Mouse (Mus musculus) cortical plate, adult 2 months (tissue): Measurements from ENCODE around the gene Psmc2.

Experiments
- CTCF ChIP-seq: fragments of 200-500 bp; IDR thresholded peaks from 2 replicates; pipeline ENCODE4 v1.5.1; 2011; ENCODE audit warnings: mild to moderate bottlenecking, control low read depth, low read length; ENCODE audit not compliant: insufficient read depth; ENCODE audit errors: extremely low read depth
- POLR2A ChIP-seq: fragments of 200-500 bp; IDR thresholded peaks from 2 replicates; pipeline ENCODE4 v1.6.1; 2011; ENCODE audit warnings: mild to moderate bottlenecking, low read length, control low read depth; ENCODE audit not compliant: insufficient read depth; ENCODE audit errors: extremely low read depth

- TF ChIP-seq CTCF (no peak), POLR2A (peak; percentile 38; the same call in 1 of the 2 replicates)
Measured at GRCm38 (mm10) chr5:21785053-21785452, at the start of gene Psmc2, which contains the start of gene Dnajc2.
